12 mouse cellular contexts compared by ENCODE assay signal in genomic region chr14:78202781-78203180, GRCm38 (mm10).
DNase-seq lines count a peak whose midpoint lies in the region; ATAC-seq and TF ChIP-seq lines count a peak whose summit lies in the region.
"Had no signal": no experiment of that assay in that cellular context is flagged by ENCODE, and none has a peak within 500 bp of the region (broad histone marks: within the 10 kb centered on the region; RNA-seq: fewer than 3 reads in every experiment).

No protein-coding gene starts in this region.

- H3K9me3 ChIP-seq in heart, postnatal 0 days (replicated peaks; ENCODE audit: control insufficient read depth, low read length), result no peaks in the 10 kb centered on the region; the same call in 1 of the 2 replicates
- H3K9me3 ChIP-seq in lung, embryonic 16.5 days (ENCODE audit: control insufficient read depth, low read length), result no peaks in the 10 kb centered on the region
- H3K9me3 ChIP-seq in CH12.LX (replicated peaks; ENCODE audit: low read length), result no peaks in the 10 kb centered on the region
- H3K9me3 ChIP-seq: stomach, embryonic 15.5 days had no signal

- WGBS in heart, postnatal 0 days, result 62% methylated on average over 1 of the region's 1 CpGs
- WGBS in lung, embryonic 16.5 days, result 82% methylated on average over 1 of the region's 1 CpGs

- dilution Hi-C loops in CH12.LX (cut with MboI; ENCODE audit: extremely low pct_ligation_motif_present, extremely low pct_unique_long_range_greater_than_20kb, low sequenced_read_pairs), result no loop called here

- no peaks in the 10 kb centered on the region for H3K36me3 ChIP-seq in heart, postnatal 0 days (replicated peaks; ENCODE audit: control insufficient read depth, insufficient read depth, low read length)
- no peaks in the 10 kb centered on the region for H3K36me3 ChIP-seq in lung, embryonic 16.5 days (ENCODE audit: control insufficient read depth, insufficient read depth, low read length)
- H3K36me3 ChIP-seq in CH12.LX (replicated peaks in 1 of 2; ENCODE audit: control insufficient read depth in 1 of 2, insufficient read depth in 1 of 2, low read length in 1 of 2), result no peaks in the 10 kb centered on the region
- H3K36me3 ChIP-seq: stomach, embryonic 15.5 days had no signal

- no peaks in the 10 kb centered on the region for H3K4me1 ChIP-seq in heart, postnatal 0 days (ENCODE audit: control insufficient read depth, insufficient read depth)
- no peaks in the 10 kb centered on the region for H3K4me1 ChIP-seq in lung, embryonic 16.5 days (replicated peaks; ENCODE audit: control insufficient read depth, insufficient read depth, low read length)
- H3K4me1 ChIP-seq in CH12.LX (ENCODE audit: control insufficient read depth in 1 of 2, insufficient read depth in 2 of 2), result no peaks in the 10 kb centered on the region
- H3K4me1 ChIP-seq: stomach, embryonic 15.5 days had no signal

- no peaks in the 10 kb centered on the region for H3K27me3 ChIP-seq in heart, postnatal 0 days (ENCODE audit: control insufficient read depth, insufficient read depth, low read length)
- no peaks in the 10 kb centered on the region for H3K27me3 ChIP-seq in lung, embryonic 16.5 days (ENCODE audit: control insufficient read depth, insufficient read depth, low read depth, low read length)
- no peaks in the 10 kb centered on the region for H3K27me3 ChIP-seq in CH12.LX (replicated peaks)
- H3K27me3 ChIP-seq: stomach, embryonic 15.5 days had no signal

- in situ Hi-C loops in CH12.LX (cut with MboI; ENCODE audit: low pct_ligation_motif_present, low pct_unique_long_range_greater_than_20kb, low sequenced_read_pairs), result no loop called here

- TF ChIP-seq EP300 in heart, postnatal 0 days (IDR thresholded peaks at IDR 0.05; ENCODE audit: low read depth), result no peak
- TF ChIP-seq EP300 in CH12.LX (IDR thresholded peaks at IDR 0.05; ENCODE audit: low read length), result no peak

- no peak overlapping the region for H3K4me2 ChIP-seq in heart, postnatal 0 days (ENCODE audit: low read depth, low read length)
- H3K4me2 ChIP-seq in lung, embryonic 16.5 days (ENCODE audit: low read depth, low read length), result no peak overlapping the region
- H3K4me2 ChIP-seq in CH12.LX (ENCODE audit: insufficient read depth, low read depth, poor library complexity, severe bottlenecking), result no peak overlapping the region
- H3K4me2 ChIP-seq: stomach, embryonic 15.5 days had no signal

- H3K27ac ChIP-seq in heart, postnatal 0 days (ENCODE audit: low read depth), result no peak overlapping the region
- no peak overlapping the region for H3K27ac ChIP-seq in lung, embryonic 16.5 days (ENCODE audit: low read length)
- no peak overlapping the region for H3K27ac ChIP-seq in CH12.LX (ENCODE audit: insufficient read depth, low read depth)
- H3K27ac ChIP-seq: liver, embryonic 14.5 days; stomach, embryonic 15.5 days had no signal

- peak; percentile 39 for TF ChIP-seq CTCF in heart, postnatal 0 days (IDR thresholded peaks at IDR 0.05; ENCODE audit: low read depth)
- TF ChIP-seq CTCF in CH12.LX (conservative IDR thresholded peaks at IDR 0.05 in 1 of 2, IDR thresholded peaks at IDR 0.05 in 1 of 2; ENCODE audit: low read depth in 2 of 2, low read length in 2 of 2), result peak in 1 of 2 experiments; percentile 37; a peak in 2 of 4 replicates

- DNase-seq in heart, postnatal 0 days (ENCODE audit: low spot score), result no peak
- no peak for DNase-seq in heart, adult 8-10 months (ENCODE audit: low spot score)
- no peak for DNase-seq in lung, postnatal 36 days
- DNase-seq in CH12.LX (ENCODE audit: extremely low read depth), result peak; percentile 1
- DNase-seq in forelimb bud, embryonic 11.5 days (ENCODE audit: low read depth, low spot score), result peak; percentile 1
- no peak for DNase-seq in right cerebral cortex, postnatal 4 days
- DNase-seq: cerebellum, adult 9-11 months; heart, adult 11 months; kidney, adult 8-10 months had no signal

- no peak for ATAC-seq in heart, postnatal 0 days (ENCODE audit: insufficient read depth, low read depth)
- ATAC-seq in lung, embryonic 16.5 days (ENCODE audit: low read depth), result 0 out of 2 replicates have a peak, but pooled peaks have one; percentile 7

- no peak overlapping the region for H3K9ac ChIP-seq in heart, postnatal 0 days (replicated peaks; ENCODE audit: low read depth, low read length)
- no peak overlapping the region for H3K9ac ChIP-seq in lung, embryonic 16.5 days (ENCODE audit: low read length)
- no peak overlapping the region for H3K9ac ChIP-seq in CH12.LX (ENCODE audit: insufficient read depth, low read depth)
- H3K9ac ChIP-seq: liver, embryonic 14.5 days; stomach, embryonic 15.5 days had no signal

- no peaks in the 10 kb centered on the region for H3K79me2 ChIP-seq in CH12.LX (replicated peaks; ENCODE audit: control insufficient read depth, extremely low read depth, insufficient read depth, poor library complexity, severe bottlenecking)

- TF ChIP-seq RAD21 in CH12.LX (IDR thresholded peaks at IDR 0.05; ENCODE audit: low read depth, low read length), result no peak; the same call in 1 of the 2 replicates

- no peak overlapping the region for H3K4me3 ChIP-seq in heart, postnatal 0 days (ENCODE audit: low read depth, low read length)
- no peak overlapping the region for H3K4me3 ChIP-seq in lung, embryonic 16.5 days (ENCODE audit: low read length)
- no peak overlapping the region for H3K4me3 ChIP-seq in CH12.LX (replicated peaks in 1 of 3; ENCODE audit: low read depth in 2 of 3, low read length in 2 of 3, poor library complexity in 1 of 3)
- H3K4me3 ChIP-seq: stomach, embryonic 15.5 days had no signal

- no peak for TF ChIP-seq POLR2A in CH12.LX (IDR thresholded peaks at IDR 0.05; ENCODE audit: low read depth, low read length)

TF ChIP-seq in CH12.LX, 34 proteins besides CTCF, POLR2A, EP300 and RAD21:
- TF ChIP-seq SMC3 (IDR thresholded peaks at IDR 0.05; ENCODE audit: low read depth, low read length) (peak; percentile 25; the same call in 1 of the 2 replicates), MYC (IDR thresholded peaks at IDR 0.05; ENCODE audit: low read depth, low read length) (no peak)

Comparison
In these comparisons a context has a peak if more than half of its experiments do, and no peak if none do; other contexts are left out.
1. DNase-seq: peak in CH12.LX (single experiment) and forelimb bud, embryonic 11.5 days (single experiment); none in heart, postnatal 0 days (single experiment), heart, adult 8-10 months (single experiment), lung, postnatal 36 days (single experiment) and right cerebral cortex, postnatal 4 days (single experiment).